Mouse (Mus musculus): ENCODE data around the gene Gm21425.
"Not testable (repeated sequence)": the region's sequence is repeated elsewhere in the genome, so short reads cannot be mapped to it uniquely, and the experiment has no call there.

Gm21425 gene

GRCm38 (mm10) chrY:13161668-13162067 is at the start of gene Gm21425:
Gene Gm21425, plus strand, starts transcription at chrY:13161968.
- DNase-seq (ENCODE audit: low spot score), result not testable (repeated sequence)

- not testable (repeated sequence) for DNase-seq (ENCODE audit: low spot score)
Measured at GRCm38 (mm10) chrY:13133392-13133791, 28.4 kb upstream of the Gm21425 start, which contains the start of gene Gm21891. Gene Gm21891, minus strand, starts transcription at chrY:13133492.

All from ovary, postnatal 10 days (tissue).